Comparison of ENCODE assay signal across 8 mouse cellular contexts in the genomic region with DNA sequence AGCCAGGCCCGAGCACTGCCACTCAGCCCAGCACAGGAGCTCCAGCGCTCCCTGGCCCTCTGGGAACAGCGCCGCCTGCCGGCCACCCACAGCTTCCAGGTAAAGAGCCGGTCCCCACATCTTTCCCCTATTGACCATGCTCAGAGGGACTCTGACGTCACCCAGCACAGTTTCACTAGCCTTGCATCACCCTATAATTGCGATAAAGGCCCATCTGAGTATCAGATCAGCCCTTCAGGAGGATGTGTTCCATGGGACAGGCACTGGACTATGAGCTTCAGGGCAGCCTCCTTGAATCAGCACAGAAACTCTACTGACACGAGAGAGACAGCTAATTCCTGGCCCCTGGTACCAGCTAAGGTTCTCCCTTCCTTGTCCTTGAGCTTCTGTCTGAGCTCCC. TPM values are rescaled to one million over a fixed set of nuclear protein-coding genes. Genes with fewer than 3 reads are reported as not detected.
DNase-seq lines count a peak whose midpoint lies in the region; ATAC-seq and TF ChIP-seq lines count a peak whose summit lies in the region.
"Had no signal": no experiment of that assay in that cellular context is flagged by ENCODE, and none has a peak within 500 bp of the region (broad histone marks: within the 10 kb centered on the region; RNA-seq: fewer than 3 reads in every experiment).

No protein-coding gene starts in this region.

- H3K9ac ChIP-seq in ES-E14 (ENCODE audit: insufficient read depth, low read depth, low read length, poor library complexity, severe bottlenecking), result no peak overlapping the region
- no peak overlapping the region for H3K9ac ChIP-seq in lung, postnatal 0 days (replicated peaks; ENCODE audit: low read depth)

- no peak for TF ChIP-seq EP300 in lung, postnatal 0 days (IDR thresholded peaks at IDR 0.05)

- peaks cover 11 to 41% of the 10 kb centered on the region in 2 experiments for H3K4me1 ChIP-seq in ES-E14 (ENCODE audit: control insufficient read depth in 2 of 2, insufficient read depth in 2 of 2, low read length in 2 of 2, poor library complexity in 1 of 2)
- no peaks in the 10 kb centered on the region for H3K4me1 ChIP-seq in lung, postnatal 0 days (ENCODE audit: insufficient read depth, low read depth, low read length)

- TF ChIP-seq CTCF in left cerebral cortex, adult 2 months (IDR thresholded peaks at IDR 0.05), result peak; percentile 80
- peak; percentile 82 for TF ChIP-seq CTCF in lung, postnatal 0 days (IDR thresholded peaks at IDR 0.05)

- no peaks in the 10 kb centered on the region for H3K27me3 ChIP-seq in lung, postnatal 0 days (replicated peaks; ENCODE audit: insufficient read depth, low read length)

- H3K36me3 ChIP-seq in ES-E14 (ENCODE audit: control insufficient read depth, insufficient read depth, low read length, poor library complexity, severe bottlenecking), result peaks cover 8% of the 10 kb centered on the region; the same call in 1 of the 2 replicates
- peaks cover 4% of the 10 kb centered on the region; the same call in 1 of the 2 replicates for H3K36me3 ChIP-seq in lung, postnatal 0 days (ENCODE audit: insufficient read depth, low read length)

- 28% methylated on average over 9 of the region's 9 CpGs for WGBS in lung, postnatal 0 days

- in situ Hi-C loops in ES-E14 (cut with MboI; ENCODE audit: low sequenced_read_pairs in 2 of 2, unreplicated experiment in 2 of 2), result no loop called here

- ATAC-seq in erythroblast, adult 5-6 weeks (replicated peaks; ENCODE audit: low FRiP score, poor library complexity, severe bottlenecking), result 0 out of 2 replicates have a peak, but pooled peaks have one; percentile 57
- ATAC-seq in lung, postnatal 0 days, result peak; percentile 8; the same call in 1 of the 2 replicates
- ATAC-seq in monocyte, adult 5-6 weeks (replicated peaks; ENCODE audit: insufficient number of reproducible peaks, low FRiP score, low TSS enrichment, poor library complexity, severe bottlenecking), result no peak

- peak in 1 of 2 experiments; percentile 67 for DNase-seq in left cerebral cortex, adult 2 months (ENCODE audit: extremely low spot score in 1 of 2, low spot score in 2 of 2)
- no peak for DNase-seq in left cerebral cortex, adult 11 months (ENCODE audit: low spot score)
- peak; percentile 64 for DNase-seq in ES-E14 (ENCODE audit: low read depth, low spot score)
- peak; percentile 83 for DNase-seq in adrenal gland, postnatal 14 days
- peak; percentile 76 for DNase-seq in lung, postnatal 0 days (ENCODE audit: low spot score)

- H3K9me3 ChIP-seq in ES-E14 (ENCODE audit: control insufficient read depth, insufficient read depth, low read depth, low read length), result no peaks in the 10 kb centered on the region
- no peaks in the 10 kb centered on the region for H3K9me3 ChIP-seq in lung, postnatal 0 days (ENCODE audit: low read length)

- intact Hi-C loops in left cerebral cortex, adult 2 months (cut with DNase I), result no loop called here

- no peak overlapping the region for H3K4me2 ChIP-seq in lung, postnatal 0 days (replicated peaks; ENCODE audit: low read depth, low read length)

- H3K27ac ChIP-seq in left cerebral cortex, adult 2 months, result peak overlapping the region; percentile 94; the same call in 1 of the 2 replicates
- H3K27ac ChIP-seq in ES-E14 (ENCODE audit: insufficient read depth, low read depth, low read length, poor library complexity, severe bottlenecking), result no peak overlapping the region
- H3K27ac ChIP-seq in lung, postnatal 0 days (ENCODE audit: low read length), result no peak overlapping the region

- H3K4me3 ChIP-seq in left cerebral cortex, adult 2 months, result peak overlapping the region; percentile 54; the same call in 1 of the 2 replicates
- H3K4me3 ChIP-seq in ES-E14 (ENCODE audit: insufficient read depth in 1 of 2, low read depth in 1 of 2, low read length in 2 of 2, poor library complexity in 1 of 2, severe bottlenecking in 1 of 2), result no peak overlapping the region
- no peak overlapping the region for H3K4me3 ChIP-seq in lung, postnatal 0 days (ENCODE audit: low read depth, low read length)

TF ChIP-seq in ES-E14, 5 proteins besides CTCF, POLR2A, EP300 and RAD21:
- TF ChIP-seq ZC3H11A (IDR thresholded peaks at IDR 0.05; ENCODE audit: borderline replicate concordance, low read depth, low read length) (no peak), ZNF384 (IDR thresholded peaks at IDR 0.05; ENCODE audit: low read depth, low read length) (no peak), HCFC1 (IDR thresholded peaks at IDR 0.05; ENCODE audit: borderline replicate concordance, insufficient read depth, low read length) (no peak), CHD2 (IDR thresholded peaks at IDR 0.05; ENCODE audit: low read depth, low read length) (no peak), MAFK (IDR thresholded peaks at IDR 0.05; ENCODE audit: insufficient read depth, low read depth, low read length) (no peak)
TF ChIP-seq in ES-E14: peak in this region for 0.

RNA-seq across cellular contexts. Expression of a gene that starts 3.6 kb away (rescaled TPM):
- total RNA-seq in left cerebral cortex, adult 2 months (2021), result 10 to 100 TPM; 94.6 to 95.9 TPM
- total RNA-seq in ES-E14 (2012; rRNA removed), result 9.0 and 16.5 TPM in 2 replicates
- 3.0 and 3.9 TPM in 2 replicates for total RNA-seq in adrenal gland, postnatal 14 days (2021)
- not detected in 2 replicates for total RNA-seq in erythroblast, adult 5-6 weeks (2015; ENCODE audit: low replicate concordance)
- total RNA-seq in erythroblast, adult 5-6 weeks (2017; ENCODE audit: low replicate concordance), result 0.09 TPM in 1 of 2 replicates, not detected in the other
- 1.7 and 1.9 TPM in 2 replicates for polyA plus RNA-seq in lung, postnatal 0 days (2015; fragmentation: Nextera tagmentation; extraction: Ambion mirVana)
- total RNA-seq in monocyte, adult 5-6 weeks (2017), result 0.19 to 0.68 TPM (median 0.21 TPM) in 3 replicates

RNA-seq across cellular contexts. Expression of a gene that starts 12.8 kb away (rescaled TPM):
- 10 to 100 TPM; 26.9 to 28.8 TPM for total RNA-seq in left cerebral cortex, adult 2 months (2021)
- 18.6 and 24.1 TPM in 2 replicates for total RNA-seq in ES-E14 (2012; rRNA removed)
- total RNA-seq in adrenal gland, postnatal 14 days (2021), result 23.9 and 26.3 TPM in 2 replicates
- total RNA-seq in erythroblast, adult 5-6 weeks (2015; ENCODE audit: low replicate concordance), result 0.96 and 10.4 TPM in 2 replicates
- 12.7 and 17.6 TPM in 2 replicates for total RNA-seq in erythroblast, adult 5-6 weeks (2017; ENCODE audit: low replicate concordance)
- 40.8 and 47.6 TPM in 2 replicates for polyA plus RNA-seq in lung, postnatal 0 days (2015; fragmentation: Nextera tagmentation; extraction: Ambion mirVana)
- 16.6 to 60.3 TPM (median 46.3 TPM) in 3 replicates for total RNA-seq in monocyte, adult 5-6 weeks (2017)

RNA-seq across cellular contexts. Expression of a gene that starts 14.0 kb away (rescaled TPM):
- 1 to 10 TPM; 4.3 to 5.4 TPM for total RNA-seq in left cerebral cortex, adult 2 months (2021)
- total RNA-seq in ES-E14 (2012; rRNA removed), result 4.5 and 9.0 TPM in 2 replicates
- total RNA-seq in adrenal gland, postnatal 14 days (2021), result 17.3 and 21.0 TPM in 2 replicates
- total RNA-seq in erythroblast, adult 5-6 weeks (2015; ENCODE audit: low replicate concordance), result 0.84 TPM in 1 of 2 replicates, not detected in the other
- total RNA-seq in erythroblast, adult 5-6 weeks (2017; ENCODE audit: low replicate concordance), result 0.09 and 0.42 TPM in 2 replicates
- 23.1 and 25.1 TPM in 2 replicates for polyA plus RNA-seq in lung, postnatal 0 days (2015; fragmentation: Nextera tagmentation; extraction: Ambion mirVana)
- total RNA-seq in monocyte, adult 5-6 weeks (2017), result not detected in 3 replicates
- total RNA-seq: neutrophil, adult 5-6 weeks had no signal

RNA-seq across cellular contexts. Expression of a gene that starts 15.2 kb away (rescaled TPM):
- total RNA-seq in left cerebral cortex, adult 2 months (2021), result 1 to 10 TPM; 4.9 to 5.8 TPM
- 3.2 and 4.3 TPM in 2 replicates for total RNA-seq in ES-E14 (2012; rRNA removed)
- 0.56 and 1.5 TPM in 2 replicates for total RNA-seq in adrenal gland, postnatal 14 days (2021)
- total RNA-seq in erythroblast, adult 5-6 weeks (2015; ENCODE audit: low replicate concordance), result 0.38 TPM in 1 of 2 replicates, not detected in the other
- total RNA-seq in erythroblast, adult 5-6 weeks (2017; ENCODE audit: low replicate concordance), result 1.7 TPM in 1 of 2 replicates, not detected in the other
- polyA plus RNA-seq in lung, postnatal 0 days (2015; fragmentation: Nextera tagmentation; extraction: Ambion mirVana), result 1.1 and 1.6 TPM in 2 replicates
- 4.3 TPM in 1 of 3 replicates, not detected in the others for total RNA-seq in monocyte, adult 5-6 weeks (2017)

RNA-seq across cellular contexts. Expression of a gene that starts 15.3 kb away (rescaled TPM):
- total RNA-seq in left cerebral cortex, adult 2 months (2021), result 100 to 1,000 TPM; 109 to 131 TPM
- 14.1 and 27.2 TPM in 2 replicates for total RNA-seq in ES-E14 (2012; rRNA removed)
- total RNA-seq in adrenal gland, postnatal 14 days (2021), result 28.2 and 29.4 TPM in 2 replicates
- 0.84 and 1.2 TPM in 2 replicates for total RNA-seq in erythroblast, adult 5-6 weeks (2015; ENCODE audit: low replicate concordance)
- not detected in 2 replicates for total RNA-seq in erythroblast, adult 5-6 weeks (2017; ENCODE audit: low replicate concordance)
- 33.8 and 36.3 TPM in 2 replicates for polyA plus RNA-seq in lung, postnatal 0 days (2015; fragmentation: Nextera tagmentation; extraction: Ambion mirVana)
- 5.1 to 6.9 TPM in 2 of 3 replicates, not detected in the other for total RNA-seq in monocyte, adult 5-6 weeks (2017)
